Mouse (Mus musculus) liver, embryonic 11.5 days (tissue): ENCODE results near the gene Mfsd4b1. TPM values are rescaled to one million over a fixed set of nuclear protein-coding genes. Genes with fewer than 3 reads are reported as not detected.
"Not testable (repeated sequence)": the region's sequence is repeated elsewhere in the genome, so short reads cannot be mapped to it uniquely, and the experiment has no call there.

ENCODE experiments used
- ATAC-seq: fragments of 200-750 bp; cut with Nextera tagmentation; replicated peaks from 2 replicates; pipeline ENCODE4 v1.8.0; 2017; ENCODE audit warnings: moderate number of reproducible peaks, mild to moderate bottlenecking, moderate TSS enrichment, moderate library complexity; ENCODE audit not compliant: low FRiP score
- DNase-seq: peaks from one replicate; pipeline ENCODE4 v3.0.0-alpha.2; 2017; ENCODE audit warnings: low spot score
- H3K27ac ChIP-seq: fragments of 300-500 bp; sonication (generic); 2 replicates; pipeline ENCODE4 v1.5.1; 2014; ENCODE audit warnings: mild to moderate bottlenecking, low read depth, low read length, control low read depth
- H3K27me3 ChIP-seq: fragments of 300-500 bp; sonication (generic); replicated peaks from 2 replicates; pipeline ENCODE4 v1.6.1; 2014; ENCODE audit warnings: low read length, mixed read lengths; ENCODE audit not compliant: control insufficient read depth, insufficient read depth
- H3K36me3 ChIP-seq: fragments of 300-500 bp; sonication (generic); 2 replicates; pipeline ENCODE4 v1.6.1; 2014; ENCODE audit warnings: mild to moderate bottlenecking, low read length, moderate library complexity, mixed read lengths; ENCODE audit not compliant: control insufficient read depth, insufficient read depth
- H3K4me1 ChIP-seq: fragments of 300-500 bp; sonication (generic); replicated peaks from 2 replicates; pipeline ENCODE4 v1.6.1; 2014; ENCODE audit warnings: low read length, mixed read lengths; ENCODE audit not compliant: control insufficient read depth, insufficient read depth
- H3K4me2 ChIP-seq: fragments of 300-500 bp; sonication (generic); 2 replicates; pipeline ENCODE4 v1.6.1; 2014; ENCODE audit warnings: mild to moderate bottlenecking, control low read depth, moderate library complexity
- H3K4me3 ChIP-seq: fragments of 300-500 bp; sonication (generic); 2 replicates; pipeline ENCODE4 v1.5.1; 2014; ENCODE audit warnings: low read depth, low read length, control low read depth
- H3K9ac ChIP-seq: fragments of 300-500 bp; sonication (generic); 2 replicates; pipeline ENCODE4 v1.6.1; 2014; ENCODE audit warnings: low read depth, low read length, control low read depth
- H3K9me3 ChIP-seq: fragments of 300-500 bp; sonication (generic); 2 replicates; pipeline ENCODE4 v1.6.1; 2016; ENCODE audit warnings: low read length, inconsistent platforms, mixed read lengths; ENCODE audit not compliant: control insufficient read depth
- WGBS: fragments of 180-500 bp; shearing (Covaris S2); extraction: QIAGEN DNeasy Blood & Tissue Kit; methylation state at CpG from one replicate; pipeline ENCODE4 v1.1.7; 2014; 5-methylcytosine and 5-hydroxymethylcytosine counted together
- polyA plus RNA-seq: library from polyadenylated mRNA; unstranded; fragments of >200 nt; fragmentation: Nextera tagmentation; extraction: Ambion mirVana; gene quantifications from 2 replicates; pipeline ENCODE4 v1.2.1, GENCODE M21; 2014

Gene Mfsd4b1
- polyA plus RNA-seq, 1 experiment from 2014 or later, result 0.34 TPM

DNA sequence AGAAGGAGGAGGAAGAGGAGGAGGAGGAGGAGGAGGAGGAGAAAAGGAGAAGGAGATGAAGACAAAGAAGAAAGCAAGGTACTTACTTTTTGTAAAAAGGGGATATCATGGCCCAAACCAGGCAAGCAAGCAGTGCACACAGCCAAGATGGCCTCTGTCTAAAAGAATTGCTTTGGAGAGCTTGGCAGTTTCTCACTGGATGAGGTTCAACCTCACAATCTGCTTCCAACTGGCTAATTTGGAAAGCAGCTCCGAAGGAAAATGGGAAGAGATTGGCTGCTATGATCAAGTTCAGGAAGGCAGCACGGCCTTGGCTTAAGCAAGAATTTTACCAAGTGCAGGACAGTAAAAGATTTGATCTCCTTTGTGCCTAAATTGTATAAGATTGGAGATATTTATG lies 4.5 kb upstream of the Mfsd4b1 start:
- Histone ChIP-seq H3K27ac (no peak overlapping the region), H3K4me1 (no peaks in the 10 kb centered on the region; the same call in 1 of the 2 replicates), H3K4me2 (no peak overlapping the region), H3K27me3 (peaks cover 5% of the 10 kb centered on the region), H3K36me3 (no peaks in the 10 kb centered on the region), H3K4me3 (no peak overlapping the region), H3K9ac (no peak overlapping the region), H3K9me3 (no peaks in the 10 kb centered on the region)
- DNase-seq, result no peak
- WGBS, result 84% methylated on average over 2 of the region's 2 CpGs
- no peak for ATAC-seq

DNA sequence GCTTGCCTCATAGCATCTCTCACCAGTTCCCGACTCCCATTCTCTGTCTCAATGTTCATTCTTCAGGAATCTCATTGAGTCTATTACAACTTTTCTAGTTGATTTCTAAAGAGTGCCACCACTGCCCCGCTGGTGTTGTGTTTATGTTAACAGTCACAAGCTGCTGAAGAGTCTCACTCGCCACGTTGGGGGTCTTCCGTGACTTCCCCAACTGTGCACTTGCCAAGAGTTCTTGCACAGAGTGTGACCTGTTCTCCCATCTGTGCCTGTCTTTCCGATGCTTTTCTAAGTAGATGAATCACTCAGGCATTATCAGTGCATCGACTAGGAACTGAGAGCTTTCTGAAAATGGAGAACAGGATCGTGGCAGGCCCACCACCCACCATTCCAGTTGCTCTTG lies 3.0 kb upstream of the Mfsd4b1 start:
- no peak overlapping the region for H3K4me3 ChIP-seq
- H3K4me2 ChIP-seq, result no peak overlapping the region
- peaks cover 17% of the 10 kb centered on the region for H3K27me3 ChIP-seq
- ATAC-seq (no peak), DNase-seq (peak; percentile 3)
- H3K36me3 ChIP-seq, result no peaks in the 10 kb centered on the region
- H3K9me3 ChIP-seq, result no peaks in the 10 kb centered on the region
- no peak overlapping the region for H3K27ac ChIP-seq
- no peaks in the 10 kb centered on the region; the same call in 1 of the 2 replicates for H3K4me1 ChIP-seq
- 74% methylated on average over 8 of the region's 8 CpGs for WGBS
- no peak overlapping the region for H3K9ac ChIP-seq

GRCm38 (mm10) chr10:40026546-40026945 lies 1.5 kb upstream of the Mfsd4b1 start:
- WGBS, result 90% methylated on average over 5 of the region's 5 CpGs
- H3K27ac ChIP-seq, result no peak overlapping the region
- no peaks in the 10 kb centered on the region for H3K9me3 ChIP-seq
- H3K36me3 ChIP-seq, result no peaks in the 10 kb centered on the region
- H3K4me1 ChIP-seq, result no peaks in the 10 kb centered on the region; the same call in 1 of the 2 replicates
- peaks cover 17% of the 10 kb centered on the region for H3K27me3 ChIP-seq
- no peak for ATAC-seq
- H3K4me2 ChIP-seq, result no peak overlapping the region
- H3K4me3 ChIP-seq, result no peak overlapping the region
- no peak overlapping the region for H3K9ac ChIP-seq
- DNase-seq, result no peak

- DNase-seq, result no peak
- H3K4me2 ChIP-seq, result peak overlapping the region; percentile 92
- H3K36me3 ChIP-seq, result no peaks in the 10 kb centered on the region
- no peaks in the 10 kb centered on the region for H3K9me3 ChIP-seq
- no peak for ATAC-seq
- 65% methylated on average over 8 of the region's 8 CpGs for WGBS
- no peak overlapping the region for H3K9ac ChIP-seq
- H3K4me3 ChIP-seq, result peak overlapping the region; percentile 66
- no peak overlapping the region for H3K27ac ChIP-seq
- H3K4me1 ChIP-seq, result no peaks in the 10 kb centered on the region; the same call in 1 of the 2 replicates
- peaks cover 17% of the 10 kb centered on the region for H3K27me3 ChIP-seq
Observed at GRCm38 (mm10) chr10:40025560-40025959, 492 bp upstream of the Mfsd4b1 start.

DNA sequence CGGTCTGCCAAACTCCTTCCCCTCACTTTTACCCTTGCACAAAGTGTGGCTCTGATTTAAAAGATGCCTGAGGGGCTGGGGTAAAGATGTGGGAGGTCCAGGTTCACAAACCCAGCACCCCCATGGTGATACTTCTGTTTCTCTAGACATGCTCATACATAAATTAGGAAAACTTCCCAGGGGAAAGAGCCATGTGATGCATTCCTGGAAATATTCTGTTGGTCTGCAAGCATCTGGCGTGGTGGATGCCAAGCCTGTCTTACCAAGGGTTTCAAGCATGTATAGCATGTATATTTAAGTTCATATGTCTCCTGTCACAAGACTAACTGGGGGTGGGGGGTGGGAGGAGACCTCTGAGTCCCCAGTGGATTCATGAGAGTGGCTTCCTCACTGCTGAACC lies 4.7 kb downstream of the Mfsd4b1 start:
- Histone ChIP-seq H3K27me3 (peaks cover 17% of the 10 kb centered on the region), H3K9ac (no peak overlapping the region), H3K9me3 (no peaks in the 10 kb centered on the region), H3K4me1 (no peaks in the 10 kb centered on the region; the same call in 1 of the 2 replicates), H3K27ac (no peak overlapping the region), H3K4me2 (no peak overlapping the region), H3K36me3 (no peaks in the 10 kb centered on the region), H3K4me3 (no peak overlapping the region)
- DNase-seq (no peak), ATAC-seq (no peak)
- 57% methylated on average over 2 of the region's 2 CpGs for WGBS

DNA sequence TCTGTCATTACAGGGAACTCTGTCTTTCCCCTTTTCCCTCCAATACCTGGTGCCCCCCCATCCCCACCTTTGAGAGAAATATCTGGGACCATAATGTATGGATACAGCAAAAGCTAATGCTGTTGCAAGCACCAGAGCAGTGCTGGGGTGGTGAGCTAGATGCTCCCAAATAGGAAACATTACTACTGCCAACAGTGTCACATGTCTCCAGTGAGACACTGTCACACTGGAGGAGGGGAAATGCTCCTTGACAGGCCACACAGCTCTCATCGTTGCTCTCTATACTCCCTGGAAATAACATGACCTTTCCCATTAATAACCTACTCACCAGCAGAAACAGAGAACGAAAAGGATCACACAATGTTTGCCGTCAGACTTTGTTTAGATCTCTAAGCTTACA lies 5.6 kb downstream of the Mfsd4b1 start:
- Histone ChIP-seq H3K4me2 (no peak overlapping the region), H3K9me3 (no peaks in the 10 kb centered on the region), H3K9ac (no peak overlapping the region), H3K4me3 (no peak overlapping the region), H3K27me3 (peaks cover 10% of the 10 kb centered on the region), H3K36me3 (no peaks in the 10 kb centered on the region), H3K4me1 (no peaks in the 10 kb centered on the region), H3K27ac (no peak overlapping the region)
- no peak for DNase-seq
- 72% methylated on average over 3 of the region's 3 CpGs for WGBS
- ATAC-seq, result no peak

DNA sequence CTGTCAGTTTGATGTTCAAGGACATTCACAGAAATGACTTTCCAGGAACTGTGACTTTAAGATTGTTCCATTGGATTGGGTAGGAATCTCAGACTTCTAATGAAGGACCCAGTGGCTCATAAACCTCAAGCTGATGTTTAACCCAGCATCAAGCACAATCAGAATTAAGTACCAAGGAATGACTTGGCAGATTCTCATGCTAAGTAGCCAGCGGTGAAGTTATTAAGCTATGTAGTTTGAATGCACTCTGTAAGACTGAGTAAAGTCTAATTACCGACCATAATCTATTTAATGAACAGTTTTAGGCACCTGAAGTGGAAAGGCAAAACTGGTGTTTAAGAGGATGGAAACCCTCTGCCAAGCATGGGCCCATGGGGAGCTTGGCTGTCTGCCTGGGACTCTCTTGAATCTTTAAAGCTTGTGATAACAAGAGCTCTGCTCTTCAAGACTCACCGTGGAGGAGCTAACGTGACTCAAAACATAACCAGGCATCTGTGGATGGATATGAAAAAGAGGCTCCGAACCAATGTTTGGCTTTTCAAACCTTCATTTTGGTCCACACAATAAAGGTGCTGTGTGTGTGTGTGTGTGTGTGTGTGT lies 6.7 kb downstream of the Mfsd4b1 start:
- Histone ChIP-seq H3K27me3 (0 out of 2 replicates have a peak, but pooled peaks cover 3% of the 10 kb centered on the region), H3K36me3 (no peaks in the 10 kb centered on the region), H3K4me3 (no peak overlapping the region), H3K27ac (no peak overlapping the region), H3K9ac (no peak overlapping the region), H3K9me3 (no peaks in the 10 kb centered on the region), H3K4me2 (no peak overlapping the region), H3K4me1 (no peaks in the 10 kb centered on the region)
- ATAC-seq (no peak), DNase-seq (no peak)
- WGBS, result 84% methylated on average over 5 of the region's 5 CpGs

- Histone ChIP-seq H3K4me3 (no peak overlapping the region), H3K4me1 (no peaks in the 10 kb centered on the region), H3K27me3 (no peaks in the 10 kb centered on the region), H3K9ac (no peak overlapping the region), H3K27ac (no peak overlapping the region), H3K9me3 (no peaks in the 10 kb centered on the region), H3K4me2 (no peak overlapping the region), H3K36me3 (no peaks in the 10 kb centered on the region)
- no peak for DNase-seq
- ATAC-seq, result no peak
- 71% methylated on average over 11 of the region's 11 CpGs for WGBS
Observed at GRCm38 (mm10) chr10:40009591-40009990, 15.5 kb downstream of the Mfsd4b1 start.

- not testable (repeated sequence) for H3K27me3 ChIP-seq, H3K9me3 ChIP-seq, DNase-seq, H3K4me3 ChIP-seq, ATAC-seq, H3K4me1 ChIP-seq, H3K9ac ChIP-seq, H3K4me2 ChIP-seq, H3K36me3 ChIP-seq, H3K27ac ChIP-seq
- 77% methylated on average over 4 of the region's 4 CpGs for WGBS
Observed at GRCm38 (mm10) chr10:40008847-40009246, 16.2 kb downstream of the Mfsd4b1 start.
